ENCODE assay signal across 8 mouse cellular contexts in genomic region chr2:165811536-165811935, GRCm38 (mm10).
DNase-seq lines count a peak whose midpoint lies in the region; ATAC-seq and TF ChIP-seq lines count a peak whose summit lies in the region.

No protein-coding gene starts in this region.

- no peak for TF ChIP-seq EP300 in lung, postnatal 0 days (IDR thresholded peaks at IDR 0.05)

- H3K4me1 ChIP-seq in midbrain, embryonic 16.5 days (ENCODE audit: control insufficient read depth, insufficient read depth, low read length), result 0 out of 2 replicates have a peak, but pooled peaks cover 3% of the 10 kb centered on the region
- 0 out of 2 replicates have a peak, but pooled peaks cover 5% of the 10 kb centered on the region for H3K4me1 ChIP-seq in midbrain, embryonic 15.5 days
- no peaks in the 10 kb centered on the region for H3K4me1 ChIP-seq in intestine, postnatal 0 days (replicated peaks; ENCODE audit: control insufficient read depth, insufficient read depth, low read length)
- no peaks in the 10 kb centered on the region for H3K4me1 ChIP-seq in lung, postnatal 0 days (ENCODE audit: insufficient read depth, low read depth, low read length)

- no peak overlapping the region for H3K27ac ChIP-seq in midbrain, embryonic 16.5 days (ENCODE audit: low read length)
- H3K27ac ChIP-seq in midbrain, embryonic 15.5 days, result no peak overlapping the region
- H3K27ac ChIP-seq in intestine, postnatal 0 days (ENCODE audit: low read depth, low read length), result no peak overlapping the region; the same call in 1 of the 2 replicates
- no peak overlapping the region for H3K27ac ChIP-seq in lung, postnatal 0 days (ENCODE audit: low read length)

- ATAC-seq in midbrain, embryonic 16.5 days, result 0 out of 2 replicates have a peak, but pooled peaks have one; percentile 18
- no peak for ATAC-seq in midbrain, embryonic 15.5 days (replicated peaks)
- 0 out of 2 replicates have a peak, but pooled peaks have one; percentile 15 for ATAC-seq in intestine, postnatal 0 days
- ATAC-seq in lung, postnatal 0 days, result no peak; the same call in 1 of the 2 replicates

- DNase-seq in embryo, embryonic 10 days (ENCODE audit: low spot score), result peak; percentile 74
- DNase-seq in embryo, embryonic 9.5 days (ENCODE audit: extremely low spot score), result no peak
- DNase-seq in brain, adult 2 months (ENCODE audit: low read depth, low spot score), result peak; percentile 74
- no peak for DNase-seq in lung, postnatal 0 days (ENCODE audit: low spot score)
- peak; percentile 64 for DNase-seq in thymus, postnatal 25 days

- TF ChIP-seq CTCF in intestine, postnatal 0 days (IDR thresholded peaks at IDR 0.05; ENCODE audit: low read depth), result peak; percentile 91
- peak; percentile 86 for TF ChIP-seq CTCF in lung, postnatal 0 days (IDR thresholded peaks at IDR 0.05)

- H3K4me3 ChIP-seq in midbrain, embryonic 16.5 days (ENCODE audit: low read depth, low read length), result no peak overlapping the region
- H3K4me3 ChIP-seq in midbrain, embryonic 15.5 days, result no peak overlapping the region
- no peak overlapping the region for H3K4me3 ChIP-seq in intestine, postnatal 0 days (ENCODE audit: low read depth, low read length)
- no peak overlapping the region for H3K4me3 ChIP-seq in lung, postnatal 0 days (ENCODE audit: low read depth, low read length)

- H3K4me2 ChIP-seq in midbrain, embryonic 16.5 days (ENCODE audit: low read length), result no peak overlapping the region
- no peak overlapping the region for H3K4me2 ChIP-seq in midbrain, embryonic 15.5 days
- no peak overlapping the region for H3K4me2 ChIP-seq in intestine, postnatal 0 days (replicated peaks; ENCODE audit: low read depth)
- no peak overlapping the region for H3K4me2 ChIP-seq in lung, postnatal 0 days (replicated peaks; ENCODE audit: low read depth, low read length)

- no peaks in the 10 kb centered on the region for H3K27me3 ChIP-seq in midbrain, embryonic 16.5 days (ENCODE audit: control insufficient read depth, insufficient read depth, low read depth, low read length)
- no peaks in the 10 kb centered on the region for H3K27me3 ChIP-seq in midbrain, embryonic 15.5 days (replicated peaks)
- no peaks in the 10 kb centered on the region for H3K27me3 ChIP-seq in intestine, postnatal 0 days (replicated peaks; ENCODE audit: control insufficient read depth, insufficient read depth, low read length)
- no peaks in the 10 kb centered on the region for H3K27me3 ChIP-seq in lung, postnatal 0 days (replicated peaks; ENCODE audit: insufficient read depth, low read length)

- H3K9me3 ChIP-seq in midbrain, embryonic 16.5 days (replicated peaks; ENCODE audit: control insufficient read depth, low read length, poor library complexity, severe bottlenecking), result no peaks in the 10 kb centered on the region
- no peaks in the 10 kb centered on the region for H3K9me3 ChIP-seq in midbrain, embryonic 15.5 days
- no peaks in the 10 kb centered on the region for H3K9me3 ChIP-seq in intestine, postnatal 0 days (ENCODE audit: control insufficient read depth)
- H3K9me3 ChIP-seq in lung, postnatal 0 days (ENCODE audit: low read length), result no peaks in the 10 kb centered on the region

- peaks cover 37% of the 10 kb centered on the region for H3K36me3 ChIP-seq in midbrain, embryonic 16.5 days (ENCODE audit: control insufficient read depth, insufficient read depth, low read length)
- peaks cover 49% of the 10 kb centered on the region for H3K36me3 ChIP-seq in midbrain, embryonic 15.5 days (replicated peaks)
- peaks cover 95% of the 10 kb centered on the region for H3K36me3 ChIP-seq in intestine, postnatal 0 days (ENCODE audit: control insufficient read depth, insufficient read depth)
- H3K36me3 ChIP-seq in lung, postnatal 0 days (ENCODE audit: insufficient read depth, low read length), result peaks cover 39% of the 10 kb centered on the region

- no peak overlapping the region for H3K9ac ChIP-seq in midbrain, embryonic 16.5 days (ENCODE audit: low read depth, low read length)
- no peak overlapping the region for H3K9ac ChIP-seq in midbrain, embryonic 15.5 days
- H3K9ac ChIP-seq in intestine, postnatal 0 days (ENCODE audit: low read depth, low read length), result no peak overlapping the region
- H3K9ac ChIP-seq in lung, postnatal 0 days (replicated peaks; ENCODE audit: low read depth), result no peak overlapping the region

- 61% methylated on average over 5 of the region's 5 CpGs for WGBS in midbrain, embryonic 16.5 days
- 65% methylated on average over 5 of the region's 5 CpGs for WGBS in midbrain, embryonic 15.5 days
- 55% methylated on average over 5 of the region's 5 CpGs for WGBS in intestine, postnatal 0 days
- WGBS in lung, postnatal 0 days, result 57% methylated on average over 5 of the region's 5 CpGs

Comparison
In these comparisons a context has a peak if more than half of its experiments do, and no peak if none do; other contexts are left out.
1. DNase-seq: peak in embryo, embryonic 10 days (single experiment), brain, adult 2 months (single experiment) and thymus, postnatal 25 days (single experiment); none in embryo, embryonic 9.5 days (single experiment) and lung, postnatal 0 days (single experiment).
2. ATAC-seq: peak in midbrain, embryonic 16.5 days (single experiment) and intestine, postnatal 0 days (single experiment); none in midbrain, embryonic 15.5 days (single experiment) and lung, postnatal 0 days (single experiment).